Mouse (Mus musculus) gastrocnemius, adult 2 months (tissue): ENCODE measurements around the gene Pde4d. TPM values are rescaled to one million over a fixed set of nuclear protein-coding genes. Genes with fewer than 3 reads are reported as not detected.

ENCODE experiments used
- DNase-seq: peaks from one replicate; pipeline ENCODE4 v3.0.0; 2022
- H3K27ac ChIP-seq: fragments of 200-600 bp; 2 replicates; pipeline ENCODE4 v1.8.1; 2022; ENCODE audit warnings: mild to moderate bottlenecking
- H3K4me3 ChIP-seq: fragments of 200-600 bp; 2 replicates; pipeline ENCODE4 v1.8.1; 2022; ENCODE audit warnings: mild to moderate bottlenecking, moderate library complexity
- CTCF ChIP-seq: fragments of 200-600 bp; IDR thresholded peaks from 2 replicates; pipeline ENCODE4 v1.8.1; 2022; ENCODE audit warnings: antibody characterized with exemption, mild to moderate bottlenecking, moderate library complexity
- intact Hi-C: fragments of 180-260 bp; cut with DNase I; formaldehyde crosslinking; loops from one replicate; pipeline ENCODE4 v1.15.1; 2025
- total RNA-seq, 2 experiments: library from RNA; stranded (reverse); gene quantifications; 2 replicates each; pipeline ENCODE4 v1.2.3; 2021

Gene Pde4d
- total RNA-seq, 2 experiments from 2014 or later, result 239 to 330 TPM

GRCm38 (mm10) chr13:109652631-109653030 lies 1202.9 kb downstream of the Pde4d start:
- Histone ChIP-seq H3K4me3 (peak overlapping the region; percentile 5; the same call in 1 of the 2 replicates), H3K27ac (peak overlapping the region; percentile 55)
- intact Hi-C loops, result no loop called here
- TF ChIP-seq CTCF, result no peak
- DNase-seq, result no peak

- intact Hi-C loops, result no loop called here
- Histone ChIP-seq H3K27ac (no peak overlapping the region), H3K4me3 (no peak overlapping the region)
- no peak for TF ChIP-seq CTCF
- no peak for DNase-seq
Observed at GRCm38 (mm10) chr13:109655390-109655789, 1205.6 kb downstream of the Pde4d start.

- no peak for DNase-seq
- H3K4me3 ChIP-seq, result no peak overlapping the region
- no peak overlapping the region for H3K27ac ChIP-seq
- intact Hi-C loops, result no loop called here
- TF ChIP-seq CTCF, result no peak
Observed at GRCm38 (mm10) chr13:109659103-109659502, 1209.4 kb downstream of the Pde4d start.

GRCm38 (mm10) chr13:109661345-109661744 lies 1211.6 kb downstream of the Pde4d start:
- Histone ChIP-seq H3K27ac (no peak overlapping the region; the same call in 1 of the 2 replicates), H3K4me3 (no peak overlapping the region)
- DNase-seq, result no peak
- TF ChIP-seq CTCF, result no peak
- intact Hi-C loops, result no loop called here

DNA sequence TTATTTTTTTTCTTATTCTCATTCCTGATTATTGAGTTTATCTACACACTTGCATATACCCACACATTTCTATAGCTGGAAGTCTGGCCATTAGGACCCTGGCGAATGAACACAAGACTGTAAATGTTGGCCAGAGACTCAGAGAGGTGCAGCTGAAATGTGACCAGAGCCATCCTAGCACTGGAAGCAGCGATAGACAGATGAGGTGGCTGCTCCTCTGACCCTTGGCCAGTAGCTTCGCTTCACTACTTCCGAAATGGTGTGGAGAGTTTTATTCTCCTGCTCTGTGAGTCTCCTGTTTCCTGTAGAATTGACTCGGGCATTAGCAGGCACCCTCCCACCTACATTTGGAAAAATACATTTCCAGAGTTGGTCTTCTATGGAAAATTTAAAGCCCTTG lies 1212.4 kb downstream of the Pde4d start:
- intact Hi-C loops, result no loop called here
- H3K27ac ChIP-seq, result peak overlapping the region; percentile 73
- TF ChIP-seq CTCF, result no peak
- peak overlapping the region; percentile 22 for H3K4me3 ChIP-seq
- DNase-seq, result no peak

- TF ChIP-seq CTCF, result no peak
- intact Hi-C loops, result no loop called here
- Histone ChIP-seq H3K27ac (peak overlapping the region; percentile 73), H3K4me3 (peak overlapping the region; percentile 22; the same call in 1 of the 2 replicates)
- DNase-seq, result no peak
Observed at GRCm38 (mm10) chr13:109662731-109663130, 1213.0 kb downstream of the Pde4d start.

GRCm38 (mm10) chr13:109664956-109665802 lies 1215.4 kb downstream of the Pde4d start:
- no peak overlapping the region for H3K4me3 ChIP-seq
- DNase-seq, result no peak
- intact Hi-C loops, result loop anchor here (5.0 kb wide), 1 partner anchor 33 kb away; no protein-coding TSS in a partner anchor
- TF ChIP-seq CTCF, result no peak
- peak overlapping the region; percentile 39 for H3K27ac ChIP-seq

DNA sequence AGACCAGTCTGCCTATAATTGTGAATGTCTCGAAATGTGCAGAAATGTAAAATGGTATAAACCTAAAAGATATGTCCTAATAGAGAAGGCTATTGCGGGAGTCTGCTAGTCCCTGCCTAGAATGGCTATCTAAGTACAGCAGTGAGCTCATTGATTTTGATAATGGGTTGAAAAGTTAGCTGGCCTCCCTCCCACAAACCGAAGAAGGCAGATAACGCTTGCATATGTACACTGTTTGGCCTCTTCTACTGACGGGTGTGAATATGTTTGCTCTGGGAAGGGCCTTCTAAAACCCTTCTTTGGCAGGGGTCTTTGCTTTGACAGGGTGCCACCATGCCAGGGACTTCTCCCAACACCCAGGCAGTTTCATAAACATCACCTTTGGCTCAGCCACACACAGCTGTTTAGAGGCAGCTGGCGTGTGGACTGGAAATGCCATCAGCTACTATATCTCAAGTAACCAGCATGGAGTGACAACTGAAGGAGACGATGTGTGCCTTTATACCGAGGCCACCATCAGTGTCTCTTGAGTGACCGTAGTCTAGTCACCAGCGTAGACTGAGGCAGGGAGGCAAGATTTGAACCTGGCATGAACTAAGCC lies 1216.2 kb downstream of the Pde4d start:
- no peak for TF ChIP-seq CTCF
- DNase-seq, result no peak
- Histone ChIP-seq H3K27ac (peak overlapping the region; percentile 29), H3K4me3 (no peak overlapping the region)
- intact Hi-C loops, result loop anchor here (5.0 kb wide), 1 partner anchor 34 kb away; no protein-coding TSS in a partner anchor

- no peak overlapping the region for H3K4me3 ChIP-seq
- intact Hi-C loops, result loop anchor here (5.0 kb wide), 1 partner anchor 38 kb away; no protein-coding TSS in a partner anchor
- no peak overlapping the region for H3K27ac ChIP-seq
- no peak for DNase-seq
- TF ChIP-seq CTCF, result no peak
Observed at GRCm38 (mm10) chr13:109669965-109670364, 1220.2 kb downstream of the Pde4d start.

- intact Hi-C loops, result no loop called here
Observed at GRCm38 (mm10) chr13:109671589-109672347, 1222.0 kb downstream of the Pde4d start.

GRCm38 (mm10) chr13:109677047-109677446 lies 1227.3 kb downstream of the Pde4d start:
- intact Hi-C loops, result no loop called here
- no peak overlapping the region for H3K27ac ChIP-seq
- no peak overlapping the region for H3K4me3 ChIP-seq
- no peak for TF ChIP-seq CTCF
- no peak for DNase-seq

More at GRCm38 (mm10) chr13:109671589-109672347, 1222.0 kb downstream of the Pde4d start:
- TF ChIP-seq CTCF, result no peak
- Histone ChIP-seq H3K27ac (peak overlapping the region; percentile 28; the same call in 1 of the 2 replicates), H3K4me3 (no peak overlapping the region)
- DNase-seq, result no peak

DNA sequence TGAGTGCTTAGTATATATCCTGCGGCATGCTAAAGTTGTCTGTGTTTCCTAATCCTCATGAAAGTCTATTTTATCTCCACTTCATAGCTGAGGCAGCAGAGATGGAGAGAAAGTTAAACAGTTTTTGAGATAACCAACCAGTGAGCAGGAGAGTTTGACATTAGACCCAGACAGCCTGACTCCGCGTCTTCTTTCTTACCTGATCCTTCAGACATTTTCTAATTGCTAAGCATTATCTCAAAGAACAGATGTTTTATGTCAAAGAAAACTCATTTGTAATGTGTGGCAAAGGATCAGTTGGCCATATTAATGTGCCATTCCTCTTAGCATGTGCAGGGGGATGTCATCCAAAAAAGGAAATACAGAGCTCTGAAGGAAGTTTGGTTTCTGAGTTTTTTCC lies 1227.9 kb downstream of the Pde4d start:
- no peak for DNase-seq
- no peak for TF ChIP-seq CTCF
- intact Hi-C loops, result no loop called here
- Histone ChIP-seq H3K27ac (no peak overlapping the region), H3K4me3 (no peak overlapping the region)
